Mouse (Mus musculus) adipocyte (in vitro differentiated cells): ENCODE measurements around the gene 1810010D01Rik.

Experiments used
- DNase-seq: peaks from one replicate; pipeline ENCODE4 v3.0.0-alpha.2; 2016; ENCODE audit warnings: low spot score

The 1810010D01Rik gene

DNA sequence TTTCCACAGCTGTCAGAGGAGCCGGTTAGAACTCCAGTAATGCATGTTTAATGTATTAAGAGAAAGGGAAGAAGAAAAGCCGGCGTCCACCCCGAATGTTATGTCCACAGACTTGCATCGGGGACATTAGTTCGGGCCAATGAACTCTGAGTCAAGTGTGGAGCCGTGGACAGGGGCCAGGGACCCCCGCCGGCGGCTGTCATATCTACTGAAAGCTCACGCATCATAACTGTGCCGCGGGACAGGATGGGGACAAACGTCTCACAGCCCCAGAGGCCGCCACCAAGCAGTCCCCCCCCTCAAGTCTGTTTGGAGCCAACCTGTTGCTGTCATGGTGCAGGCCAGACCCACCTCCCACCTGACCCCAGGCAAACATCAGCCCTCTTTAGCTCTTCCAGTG lies 34.4 kb downstream of the 1810010D01Rik start:
- no peak for DNase-seq

DNA sequence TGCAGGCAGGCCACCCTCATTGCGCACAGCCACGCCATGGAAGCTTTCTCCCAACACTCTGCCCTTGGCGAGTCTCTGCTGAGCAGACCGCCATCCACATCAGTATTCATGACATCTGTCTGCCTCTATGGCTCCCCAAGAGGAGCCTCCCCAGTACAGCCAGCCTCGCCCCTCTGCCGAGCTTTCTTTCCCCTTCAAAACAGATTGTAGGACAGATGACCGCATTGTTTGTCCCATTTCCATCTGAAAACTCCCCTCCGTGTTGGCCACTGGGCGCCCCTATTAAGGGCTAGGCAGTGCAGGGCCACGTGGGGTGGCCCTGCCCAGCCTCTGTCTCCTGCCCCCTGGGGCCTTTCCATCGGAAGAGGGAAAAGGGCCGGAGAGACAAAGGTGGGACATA lies 34.8 kb downstream of the 1810010D01Rik start:
- DNase-seq: no peak

DNA sequence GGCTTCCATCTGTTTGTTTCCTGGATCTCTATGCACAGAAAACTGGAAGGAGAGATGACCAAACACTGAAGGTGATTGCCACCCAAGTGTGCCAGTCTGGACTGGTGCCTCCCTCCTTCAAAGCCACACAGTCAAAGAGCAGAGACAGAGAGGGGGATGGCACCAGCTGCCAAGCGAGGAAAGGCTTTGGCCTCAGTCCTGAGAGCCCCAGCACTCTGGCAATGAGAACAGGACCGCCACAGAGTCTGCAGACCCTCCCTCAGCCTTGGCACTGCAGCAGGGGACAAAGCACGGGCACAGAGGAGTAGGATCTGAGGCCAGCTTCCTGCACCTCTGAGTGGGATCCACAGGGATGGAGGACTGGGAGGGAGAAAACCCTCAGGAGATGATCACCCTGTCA lies 38.2 kb downstream of the 1810010D01Rik start:
- no peak for DNase-seq

DNA sequence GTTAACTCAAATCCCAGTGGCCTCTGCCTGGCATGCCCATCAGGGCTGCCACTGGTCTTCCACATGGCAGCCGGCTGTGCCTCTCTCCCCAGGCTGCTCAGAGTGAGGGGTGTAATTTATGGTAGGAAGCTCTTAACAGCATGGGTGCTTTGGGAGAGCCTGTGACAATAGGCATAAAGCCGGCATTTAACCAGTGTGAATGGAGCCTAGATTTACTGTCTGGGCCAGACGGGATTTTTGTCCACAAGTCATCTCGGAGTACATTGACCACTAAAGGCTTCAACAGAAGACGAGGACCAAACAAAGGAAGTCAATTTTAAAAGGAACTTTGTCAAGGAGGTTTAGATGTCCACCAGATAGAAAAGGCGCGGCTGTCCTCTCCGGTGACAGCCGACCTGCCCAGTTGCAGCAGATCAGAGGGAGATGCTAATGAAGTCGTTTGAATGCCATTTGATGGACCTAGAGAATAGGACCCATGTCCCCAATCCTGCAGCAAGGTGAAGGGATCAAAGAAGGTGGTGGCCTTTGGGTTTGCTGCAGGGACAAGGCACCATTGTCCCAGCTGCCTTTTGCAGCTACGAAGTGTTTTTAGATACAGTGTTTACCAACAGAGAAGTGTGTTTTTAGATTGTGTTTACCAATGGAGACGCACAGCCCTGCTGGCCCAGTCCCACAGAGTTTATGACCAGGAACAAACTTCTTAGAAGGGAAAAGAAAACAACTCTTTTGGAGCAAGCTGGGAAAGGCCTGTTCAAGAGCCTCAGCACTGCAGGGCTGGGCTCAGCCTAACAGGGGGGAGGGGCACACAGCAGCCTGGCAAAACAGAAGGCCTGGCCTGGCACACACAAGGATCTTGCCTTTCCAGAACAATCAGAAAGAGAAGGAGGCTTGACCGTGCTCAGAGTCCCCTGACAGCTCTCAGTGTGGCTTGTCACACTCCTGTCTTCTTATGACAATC lies 48.4 kb downstream of the 1810010D01Rik start:
- DNase-seq: peak; percentile 61
